Mouse (Mus musculus): ENCODE results near the gene Ncan.

Ncan gene

GRCm38 (mm10) chr8:70129309-70129952 is 8.8 kb upstream of the Ncan start:
- 39% methylated on average over 9 of the region's 9 CpGs for WGBS

GRCm38 (mm10) chr8:70128435-70128834 is 7.8 kb upstream of the Ncan start:
- 50% methylated on average over 3 of the region's 3 CpGs for WGBS

GRCm38 (mm10) chr8:70124992-70125391 is 4.3 kb upstream of the Ncan start:
- 51% methylated on average over 8 of the region's 8 CpGs for WGBS

GRCm38 (mm10) chr8:70122863-70123262 is 2.2 kb upstream of the Ncan start:
- 67% methylated on average over 2 of the region's 2 CpGs for WGBS

GRCm38 (mm10) chr8:70118726-70119700 is 1.7 kb downstream of the Ncan start:
- WGBS: 4% methylated on average over 17 of the region's 17 CpGs

GRCm38 (mm10) chr8:70117611-70118010 is 3.1 kb downstream of the Ncan start:
- 19% methylated on average over 9 of the region's 9 CpGs for WGBS

GRCm38 (mm10) chr8:70114892-70115291 is 5.8 kb downstream of the Ncan start:
- 58% methylated on average over 13 of the region's 13 CpGs for WGBS

- WGBS: 29% methylated on average over 6 of the region's 6 CpGs
Observed at GRCm38 (mm10) chr8:70114488-70114887, 6.2 kb downstream of the Ncan start.

- 27% methylated on average over 43 of the region's 43 CpGs for WGBS
Observed at GRCm38 (mm10) chr8:70112401-70113016, 8.2 kb downstream of the Ncan start.

GRCm38 (mm10) chr8:70111192-70111795 is 9.4 kb downstream of the Ncan start:
- WGBS: 69% methylated on average over 23 of the region's 23 CpGs

- 95% methylated on average over 2 of the region's 2 CpGs for WGBS
Observed at GRCm38 (mm10) chr8:70110451-70110850, 10.2 kb downstream of the Ncan start.

- WGBS: 25% methylated on average over 7 of the region's 7 CpGs
Observed at GRCm38 (mm10) chr8:70104922-70105321, 15.8 kb downstream of the Ncan start.

GRCm38 (mm10) chr8:70104506-70104905 is 16.2 kb downstream of the Ncan start:
- WGBS: 12% methylated on average over 6 of the region's 6 CpGs

- 60% methylated on average over 8 of the region's 8 CpGs for WGBS
Observed at GRCm38 (mm10) chr8:70100241-70100640, 20.4 kb downstream of the Ncan start.

- 33% methylated on average over 8 of the region's 8 CpGs for WGBS
Observed at GRCm38 (mm10) chr8:70099276-70099675, 21.4 kb downstream of the Ncan start.

- whole genome bisulfite sequencing: 53% methylated on average over 8 of the region's 8 CpGs
Observed at GRCm38 (mm10) chr8:70092786-70093185, 27.9 kb downstream of the Ncan start.

- 47% methylated on average over 9 of the region's 9 CpGs for WGBS
Observed at GRCm38 (mm10) chr8:70089296-70089960, 31.2 kb downstream of the Ncan start.

- 8% methylated on average over 56 of the region's 56 CpGs for WGBS
Observed at GRCm38 (mm10) chr8:70087836-70088650, 32.6 kb downstream of the Ncan start.

- 25% methylated on average over 7 of the region's 7 CpGs for WGBS
Observed at GRCm38 (mm10) chr8:70087237-70087636, 33.4 kb downstream of the Ncan start.

- WGBS: 61% methylated on average over 1 of the region's 1 CpGs
Observed at GRCm38 (mm10) chr8:70086151-70086550, 34.5 kb downstream of the Ncan start.
